Mouse (Mus musculus): ENCODE measurements around the gene Skap1.

DNA sequence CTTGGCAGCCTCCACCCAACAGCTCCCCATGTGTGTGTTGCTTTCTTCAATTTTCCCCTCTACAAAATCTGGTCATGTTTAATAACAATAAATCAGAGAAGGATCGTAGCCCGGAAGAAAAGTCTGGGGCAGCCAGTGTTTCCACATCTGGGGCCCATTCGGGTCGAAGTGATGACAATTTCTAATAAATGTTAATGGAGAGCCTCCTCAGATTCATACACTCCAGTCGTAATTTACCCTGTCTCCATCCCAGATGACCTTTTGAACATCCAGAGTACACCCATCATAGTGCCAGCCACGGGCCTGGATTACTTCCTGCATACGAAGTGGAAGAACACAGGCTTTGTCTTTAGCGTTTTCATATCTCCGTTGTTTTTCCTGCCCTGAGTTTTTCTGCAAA, 32.5 kb upstream of the Skap1 start:
- TF ChIP-seq POLR2A (IDR thresholded peaks at IDR 0.05; ENCODE audit: borderline replicate concordance, extremely low read depth, insufficient read depth, insufficient read length, poor library complexity, severe bottlenecking) (no peak), CTCF (IDR thresholded peaks at IDR 0.05; ENCODE audit: borderline replicate concordance, extremely low read depth, insufficient read depth, insufficient read length) (no peak)
